Mouse (Mus musculus) CH12.LX (cell line): ENCODE results near the gene Gm20388.

Experiments used
- CHD2 ChIP-seq: IDR thresholded peaks from 2 replicates; pipeline ENCODE4 v1.6.1; 2011; ENCODE audit warnings: low read length, improper control_type of control experiment
- CTCF ChIP-seq, 2 experiments: IDR thresholded peaks in 1 of 2; conservative IDR thresholded peaks in 1 of 2; 2 replicates each; pipeline ENCODE4 v1.5.1; 2011 to 2012; ENCODE audit warnings: low read depth in 2 of 2, low read length in 2 of 2, improper control_type of control experiment in 1 of 2, inconsistent platforms in 1 of 2, mild to moderate bottlenecking in 1 of 2, moderate library complexity in 1 of 2
- ELF1 ChIP-seq: IDR thresholded peaks from 2 replicates; pipeline ENCODE4 v1.6.1; 2014; ENCODE audit warnings: low read depth, mild to moderate bottlenecking, inconsistent platforms, low read length, improper control_type of control experiment
- MAX ChIP-seq: IDR thresholded peaks from 2 replicates; pipeline ENCODE4 v1.6.1; 2011; ENCODE audit warnings: low read length, improper control_type of control experiment
- MYC ChIP-seq: IDR thresholded peaks from 2 replicates; pipeline ENCODE4 v1.6.1; 2011; ENCODE audit warnings: low read depth, mild to moderate bottlenecking, improper control_type of control experiment, low read length
- NRF1 ChIP-seq: IDR thresholded peaks from 2 replicates; pipeline ENCODE4 v1.6.1; 2014; ENCODE audit warnings: low read depth, mild to moderate bottlenecking, inconsistent platforms, low read length, improper control_type of control experiment, moderate library complexity
- USF1 ChIP-seq: IDR thresholded peaks from 2 replicates; pipeline ENCODE4 v1.6.1; 2014; ENCODE audit warnings: low read depth, mild to moderate bottlenecking, inconsistent platforms, low read length, improper control_type of control experiment

GRCm38 (mm10) chr8:120641245-120641644 lies 730.6 kb downstream of the Gm20388 start:
- TF ChIP-seq CTCF (conservative IDR thresholded peaks at IDR 0.05 in 1 of 2, IDR thresholded peaks at IDR 0.05 in 1 of 2; ENCODE audit: low read depth in 2 of 2, low read length in 2 of 2), result no peak
- TF ChIP-seq MYC, result no peak
- TF ChIP-seq NRF1, result no peak
- no peak for TF ChIP-seq ELF1
- TF ChIP-seq USF1, result no peak
- TF ChIP-seq MAX, result no peak
- no peak for TF ChIP-seq CHD2
